Mouse (Mus musculus) urinary bladder, postnatal 4 days (tissue): ENCODE results near the gene Atp6v0a4.

ENCODE experiments used
- DNase-seq, 2 experiments: peaks; one replicate each; pipeline ENCODE4 v3.0.0; 2021 to 2022; ENCODE audit warnings: low spot score in 2 of 2

Gene Atp6v0a4

DNA sequence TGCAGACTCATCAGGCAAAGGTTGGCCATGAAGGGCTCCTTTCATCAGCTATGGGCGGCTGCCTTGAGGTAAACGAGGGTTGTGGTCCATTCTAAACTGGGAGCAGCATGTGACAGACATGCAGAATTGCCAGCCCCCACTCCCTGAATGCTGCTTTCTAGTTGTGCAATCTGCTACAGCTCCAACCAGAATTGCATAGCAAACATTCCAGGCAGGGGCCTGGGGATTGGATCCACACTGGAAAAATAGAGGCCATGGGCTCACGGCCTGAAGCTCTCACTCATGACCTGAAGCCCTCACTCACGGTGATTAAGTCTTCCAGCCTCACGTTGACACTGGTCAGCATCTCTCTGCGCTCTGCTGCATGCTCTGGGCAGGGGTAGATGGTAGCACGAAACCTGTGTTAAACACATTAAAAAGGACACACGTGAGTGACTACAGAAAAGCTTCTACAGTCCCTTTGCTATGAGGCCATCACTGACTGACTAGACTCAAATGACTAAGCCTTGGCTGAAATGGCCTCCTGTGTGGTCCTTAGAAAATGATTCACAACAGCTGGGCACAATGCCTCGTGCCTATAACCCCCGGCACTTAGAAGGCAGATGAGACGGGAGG, 42.6 kb downstream of the Atp6v0a4 start:
- no peak for DNase-seq

DNA sequence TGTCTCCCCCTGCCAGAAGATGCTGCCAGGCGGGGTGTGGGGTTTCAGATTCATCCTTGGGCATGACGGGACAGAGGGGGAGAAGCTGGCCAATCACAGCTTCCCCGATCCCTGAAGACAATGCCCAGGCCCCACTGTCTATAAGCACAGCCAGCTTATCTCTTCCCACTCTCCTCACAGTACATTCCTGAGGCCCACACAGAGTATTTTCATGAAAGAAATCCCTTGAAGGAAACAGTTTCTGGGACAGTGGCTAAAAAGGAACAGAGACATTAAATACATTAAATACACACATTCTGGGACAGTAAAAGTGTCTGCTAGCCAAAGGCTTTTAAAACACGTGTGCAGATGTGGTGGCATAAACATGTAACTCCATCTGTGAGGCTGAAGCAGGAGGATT, 44.0 kb downstream of the Atp6v0a4 start:
- DNase-seq, result no peak

GRCm38 (mm10) chr6:38073592-38073991, 50.8 kb downstream of the Atp6v0a4 start:
- no peak for DNase-seq

DNA sequence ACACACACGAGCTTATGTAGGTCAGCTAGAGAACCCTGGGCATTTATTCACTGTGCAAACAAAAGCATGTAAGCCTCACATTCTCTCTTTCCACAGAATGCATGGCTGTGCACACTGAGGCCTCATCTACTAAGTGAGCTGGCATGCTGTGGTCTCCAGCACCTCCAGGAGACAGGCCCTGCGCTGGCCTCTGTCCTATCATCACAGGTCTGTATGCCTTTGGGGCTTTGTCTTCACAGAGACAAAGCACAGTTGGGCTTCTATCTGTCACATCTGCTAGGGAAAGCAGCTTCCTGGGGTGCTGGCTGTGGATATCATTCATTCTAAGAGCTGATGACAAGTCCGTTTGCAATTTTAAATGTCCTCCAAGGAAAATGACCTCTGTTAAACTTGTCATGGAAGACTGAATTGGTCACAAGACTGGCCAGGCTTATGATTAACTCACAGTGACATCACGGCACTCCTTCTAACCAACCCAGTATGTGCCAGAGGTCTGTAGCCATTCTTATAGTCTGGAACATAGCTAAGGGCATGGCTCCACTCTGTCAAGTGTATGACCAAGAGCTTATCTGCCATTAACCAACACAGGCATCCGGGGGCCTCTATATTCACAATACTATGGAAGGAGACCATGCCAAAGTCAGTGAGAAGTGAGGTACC, 52.1 kb downstream of the Atp6v0a4 start:
- no peak for DNase-seq

GRCm38 (mm10) chr6:38071256-38071655, 53.1 kb downstream of the Atp6v0a4 start:
- DNase-seq, result no peak

DNA sequence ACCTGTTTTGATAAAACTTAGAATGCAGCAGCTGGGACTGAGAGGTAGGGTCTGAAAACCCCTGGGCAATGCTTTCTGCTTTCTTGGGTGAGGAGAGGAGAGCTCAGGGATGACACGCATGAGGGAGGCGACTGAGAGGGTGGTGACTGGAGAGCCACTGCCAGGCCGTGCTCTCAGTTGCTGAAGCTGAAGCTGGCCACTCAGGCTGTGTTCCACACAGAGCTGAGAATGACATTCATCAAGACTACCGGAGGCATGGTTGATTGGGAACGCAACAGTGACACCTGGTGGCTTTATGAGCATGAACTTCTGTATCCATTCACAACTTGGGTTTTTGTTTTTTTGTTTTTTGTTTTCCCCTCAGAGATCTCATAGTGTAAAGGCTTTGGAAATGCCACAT, 58.2 kb downstream of the Atp6v0a4 start:
- DNase-seq, result no peak

- no peak for DNase-seq
These were observed 58.8 kb downstream of the Atp6v0a4 start for GRCm38 (mm10) chr6:38065501-38066122.

DNA sequence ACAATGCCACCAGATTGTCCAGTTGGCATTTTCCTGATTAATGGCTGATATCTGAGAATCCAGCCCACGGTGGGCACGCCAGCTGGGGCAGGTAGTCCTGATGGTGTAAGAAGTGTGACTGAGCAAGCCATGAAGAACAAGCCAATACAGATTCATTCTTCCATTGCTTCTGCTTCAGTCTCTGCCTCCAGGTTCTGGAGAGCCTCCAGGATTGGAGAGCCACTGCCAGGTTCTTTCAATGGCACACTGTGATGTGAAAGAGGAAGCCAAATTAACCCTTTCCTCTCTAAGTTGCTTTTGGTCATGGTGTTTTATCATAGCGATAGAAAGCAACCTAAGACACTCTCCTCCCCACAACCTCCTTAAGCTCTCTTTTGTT, 59.3 kb downstream of the Atp6v0a4 start:
- no peak for DNase-seq

GRCm38 (mm10) chr6:38064621-38065020, 59.8 kb downstream of the Atp6v0a4 start:
- no peak for DNase-seq

DNA sequence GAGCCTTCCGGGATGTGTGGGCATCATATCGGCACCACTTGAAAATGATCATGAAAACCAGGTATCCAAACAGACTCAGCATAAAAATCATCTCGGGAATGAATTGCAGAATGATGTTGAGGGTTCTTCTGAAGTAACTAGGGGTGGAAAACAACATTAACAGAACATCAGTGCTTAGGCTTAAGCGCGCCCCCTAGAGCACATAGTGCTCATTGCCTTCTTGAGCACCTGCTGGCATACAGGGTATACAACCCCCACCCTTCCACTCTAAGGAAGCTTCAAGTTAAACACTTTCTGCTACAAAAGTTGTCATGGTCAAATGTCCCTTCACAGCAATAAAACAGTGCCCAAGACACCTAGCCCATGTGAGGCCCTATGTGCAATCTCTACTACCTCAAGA, 65.6 kb downstream of the Atp6v0a4 start:
- no peak for DNase-seq

- DNase-seq, result no peak
These were observed 68.7 kb downstream of the Atp6v0a4 start for GRCm38 (mm10) chr6:38055471-38056330.

DNA sequence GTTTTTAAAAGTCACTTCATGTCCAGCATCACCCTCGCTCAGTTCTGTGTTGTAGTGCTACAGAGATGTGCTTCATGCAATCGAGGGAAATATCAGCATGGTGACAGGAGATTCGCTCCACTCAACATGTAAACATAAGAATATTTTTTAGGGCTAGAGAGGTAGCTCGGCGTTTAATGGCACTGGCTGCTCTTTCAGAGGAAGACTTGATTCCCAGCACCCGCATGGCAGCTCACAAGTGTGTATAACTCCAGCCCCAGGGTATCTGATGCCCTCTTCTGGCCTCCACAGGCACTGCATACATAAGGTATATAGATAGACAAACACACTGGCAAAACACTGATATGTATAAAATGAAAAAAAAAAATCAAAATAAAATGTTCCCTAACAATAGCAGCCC, 74.8 kb downstream of the Atp6v0a4 start:
- no peak for DNase-seq

GRCm38 (mm10) chr6:38048800-38049561, 75.4 kb downstream of the Atp6v0a4 start:
- no peak for DNase-seq

GRCm38 (mm10) chr6:38048003-38048402, 76.4 kb downstream of the Atp6v0a4 start:
- no peak for DNase-seq

DNA sequence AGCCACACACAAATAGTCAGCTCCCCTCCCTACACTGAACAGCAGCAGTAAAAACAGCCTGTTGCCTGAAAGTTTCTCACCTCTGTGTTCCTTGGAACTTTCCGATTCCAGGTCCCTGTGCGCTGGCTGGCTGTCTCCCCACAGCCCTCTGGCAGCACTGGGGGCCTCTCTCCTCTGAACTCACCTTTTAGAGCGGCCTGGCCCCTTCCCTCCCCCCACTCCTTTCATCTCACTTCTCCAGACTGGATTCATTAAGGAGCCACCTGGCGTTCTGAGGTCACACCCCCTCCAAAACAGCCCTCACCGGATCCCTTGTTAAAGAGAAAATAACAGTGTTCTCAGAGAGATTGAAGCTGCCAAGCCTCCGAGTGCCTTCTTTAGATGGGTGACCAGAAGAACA, 77.5 kb downstream of the Atp6v0a4 start, which contains the start of gene Svopl:
Gene Svopl, minus strand, starts transcription at position 159 of the 400 bp plus-strand sequence.
- DNase-seq, result no peak

DNA sequence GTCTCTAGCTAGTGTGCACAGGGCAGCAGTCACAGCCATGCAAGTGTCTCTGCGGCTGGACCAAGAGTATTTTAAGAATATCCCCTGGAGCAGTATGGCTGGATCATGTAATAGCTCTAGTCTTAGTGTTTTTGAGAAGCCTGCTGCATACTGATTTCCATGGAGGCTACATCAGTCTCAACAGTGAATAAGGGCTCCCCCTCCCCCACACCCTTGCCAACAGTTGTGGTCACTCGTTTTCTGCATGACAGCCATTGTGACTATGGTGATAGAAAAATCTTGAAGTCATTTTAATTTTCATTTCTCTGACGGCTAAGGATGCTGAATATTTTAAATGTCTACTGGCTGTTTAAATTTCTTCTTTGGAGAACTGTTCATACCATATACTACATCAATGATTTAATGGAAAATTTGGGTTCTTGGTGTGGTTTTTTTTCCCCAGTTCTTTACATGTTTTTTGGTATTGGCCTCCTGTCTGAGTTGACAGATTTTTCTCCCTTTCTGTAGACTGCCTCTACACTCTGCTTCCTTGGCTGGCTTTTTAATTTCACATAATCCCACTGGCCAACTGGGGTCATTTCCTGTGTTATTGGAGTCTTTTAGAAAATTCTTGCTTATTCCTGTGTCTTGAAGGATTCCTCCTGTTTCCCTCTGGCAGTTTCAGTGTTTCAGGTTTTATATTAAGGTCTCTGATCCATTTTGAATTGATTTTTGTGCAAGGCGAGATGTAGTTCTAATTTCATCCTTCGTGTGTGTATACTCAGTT, 91.4 kb downstream of the Atp6v0a4 start:
- DNase-seq, result no peak

- no peak for DNase-seq
These were observed 92.4 kb downstream of the Atp6v0a4 start for GRCm38 (mm10) chr6:38031924-38032540.

GRCm38 (mm10) chr6:38028205-38028604, 96.2 kb downstream of the Atp6v0a4 start:
- no peak for DNase-seq

DNA sequence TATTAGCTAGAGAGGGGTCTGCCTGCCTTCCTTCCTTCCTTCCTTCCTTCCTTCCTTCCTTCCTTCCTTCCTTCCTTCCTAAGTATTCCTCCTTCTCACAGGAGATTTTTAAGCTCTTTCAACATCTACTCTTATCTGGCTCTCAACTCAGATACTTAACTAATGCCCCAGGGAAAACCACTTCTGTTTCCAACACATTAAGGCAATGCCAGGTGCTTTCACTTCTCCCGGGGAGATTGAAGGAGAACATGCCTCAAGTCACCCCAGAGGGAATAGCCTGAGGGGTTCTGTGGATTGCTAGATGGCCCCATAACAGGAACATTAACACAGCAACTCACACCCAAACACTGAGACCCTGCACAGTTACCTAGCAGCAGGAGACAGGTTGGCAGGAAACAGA, 96.6 kb downstream of the Atp6v0a4 start:
- no peak for DNase-seq

DNA sequence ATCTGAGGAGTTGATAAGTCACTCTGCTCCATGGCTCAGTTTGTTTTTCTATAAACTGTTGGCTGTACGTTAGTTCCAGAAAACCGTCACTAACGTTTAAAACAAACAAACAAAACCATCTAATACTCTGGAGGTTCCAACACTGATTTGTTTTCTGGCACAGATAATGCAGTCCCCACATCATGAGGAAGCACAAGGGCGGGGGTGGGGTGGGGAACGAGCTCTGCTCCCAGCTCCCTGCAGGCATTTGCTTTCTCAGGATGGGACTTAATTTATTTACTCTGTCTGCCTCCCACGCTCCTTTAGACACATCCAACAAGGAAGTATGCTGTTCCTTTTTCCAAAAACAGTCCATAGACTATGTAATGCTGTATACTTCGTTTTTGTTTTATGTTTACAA, 101.1 kb downstream of the Atp6v0a4 start:
- DNase-seq, result no peak
